Mouse (Mus musculus): Measurements from ENCODE around the gene Igf2bp2. TPM values are rescaled to one million over a fixed set of nuclear protein-coding genes. Genes with fewer than 3 reads are reported as not detected.

Gene Igf2bp2
- polyA plus RNA-seq, 1 experiment from 2014 or later: 34.8 TPM

DNA sequence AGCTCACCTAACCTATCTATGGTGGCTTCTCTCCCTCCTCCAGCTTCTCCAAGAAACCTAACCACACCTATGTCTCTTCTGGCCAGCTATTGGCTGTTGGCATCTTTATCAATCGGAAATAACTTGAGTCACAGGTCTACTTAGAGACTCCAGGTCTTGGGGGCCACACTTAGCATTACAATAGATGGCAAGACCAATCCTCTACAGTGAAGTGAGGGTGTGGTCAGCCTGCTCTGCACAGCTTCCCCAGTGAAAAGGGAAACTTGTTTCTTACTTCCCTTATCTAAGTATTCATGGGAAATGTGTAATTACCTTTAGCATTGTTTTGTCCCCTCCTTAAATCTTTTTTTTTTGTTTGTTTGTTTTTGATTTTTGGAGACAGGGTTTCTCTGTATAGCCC is 147.5 kb downstream of the Igf2bp2 start:
- 83% methylated on average over 1 of the region's 1 CpGs for WGBS
- no peak for DNase-seq (ENCODE audit: low spot score)
- no peak overlapping the region for H3K9ac ChIP-seq (ENCODE audit: low read depth, low read length)

DNA sequence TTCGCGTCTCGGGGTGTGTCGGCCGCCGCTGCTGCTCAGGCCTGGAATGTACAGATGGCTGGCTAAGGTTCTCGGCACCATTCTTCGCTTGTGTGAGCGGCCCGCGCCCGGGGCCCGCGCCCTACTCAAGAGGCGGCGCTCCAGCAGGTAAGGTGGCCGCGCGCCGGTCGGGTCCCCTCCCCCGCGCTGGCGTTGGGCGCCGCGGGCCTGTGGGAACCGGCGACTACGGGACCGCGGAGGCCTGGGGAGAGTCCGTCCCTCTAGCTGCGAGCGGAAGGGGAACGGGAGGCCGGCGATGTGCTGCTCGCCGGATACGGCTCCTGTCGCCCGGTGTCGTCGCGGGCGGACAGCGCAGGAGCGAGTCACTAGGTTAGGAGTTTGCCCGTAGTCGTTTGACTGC is 153.5 kb downstream of the Igf2bp2 start:
- H3K9me3 ChIP-seq (replicated peaks; ENCODE audit: low read length): no peaks in the 10 kb centered on the region
- peak overlapping the region; percentile 85 for H3K27ac ChIP-seq
- H3K27me3 ChIP-seq (ENCODE audit: insufficient read depth, low read length): no peaks in the 10 kb centered on the region
- H3K9ac ChIP-seq (ENCODE audit: low read depth, low read length): peak overlapping the region; percentile 95
- no peaks in the 10 kb centered on the region for H3K36me3 ChIP-seq (ENCODE audit: insufficient read depth, low read length)
- DNase-seq (ENCODE audit: low spot score): peak; percentile 39
- H3K4me1 ChIP-seq (replicated peaks; ENCODE audit: insufficient read depth, low read length): peaks cover 5% of the 10 kb centered on the region; the same call in 1 of the 2 replicates
- ATAC-seq (replicated peaks; ENCODE audit: low FRiP score, low read depth): peak; percentile 67
- TF ChIP-seq CTCF (IDR thresholded peaks at IDR 0.05; ENCODE audit: low read depth): no peak
- 3% methylated on average over 51 of the region's 51 CpGs for WGBS
- H3K4me3 ChIP-seq (replicated peaks; ENCODE audit: low read depth, low read length): peak overlapping the region; percentile 97
- H3K4me2 ChIP-seq (ENCODE audit: low read length): peak overlapping the region; percentile 83

More for the DNA sequence above, 147.5 kb downstream of the Igf2bp2 start:
- H3K4me1 ChIP-seq (replicated peaks; ENCODE audit: insufficient read depth, low read length): 0 out of 2 replicates have a peak, but pooled peaks cover under 1% of the 10 kb centered on the region
- H3K27ac ChIP-seq: no peak overlapping the region
- peaks cover 29% of the 10 kb centered on the region for H3K36me3 ChIP-seq (ENCODE audit: insufficient read depth, low read length)
- H3K27me3 ChIP-seq (ENCODE audit: insufficient read depth, low read length): no peaks in the 10 kb centered on the region
- H3K9me3 ChIP-seq (replicated peaks; ENCODE audit: low read length): no peaks in the 10 kb centered on the region
- no peak overlapping the region for H3K4me3 ChIP-seq (replicated peaks; ENCODE audit: low read depth, low read length)
- no peak for ATAC-seq (replicated peaks; ENCODE audit: low FRiP score, low read depth)
- no peak for TF ChIP-seq CTCF (IDR thresholded peaks at IDR 0.05; ENCODE audit: low read depth)
- H3K4me2 ChIP-seq (ENCODE audit: low read length): no peak overlapping the region

DNA sequence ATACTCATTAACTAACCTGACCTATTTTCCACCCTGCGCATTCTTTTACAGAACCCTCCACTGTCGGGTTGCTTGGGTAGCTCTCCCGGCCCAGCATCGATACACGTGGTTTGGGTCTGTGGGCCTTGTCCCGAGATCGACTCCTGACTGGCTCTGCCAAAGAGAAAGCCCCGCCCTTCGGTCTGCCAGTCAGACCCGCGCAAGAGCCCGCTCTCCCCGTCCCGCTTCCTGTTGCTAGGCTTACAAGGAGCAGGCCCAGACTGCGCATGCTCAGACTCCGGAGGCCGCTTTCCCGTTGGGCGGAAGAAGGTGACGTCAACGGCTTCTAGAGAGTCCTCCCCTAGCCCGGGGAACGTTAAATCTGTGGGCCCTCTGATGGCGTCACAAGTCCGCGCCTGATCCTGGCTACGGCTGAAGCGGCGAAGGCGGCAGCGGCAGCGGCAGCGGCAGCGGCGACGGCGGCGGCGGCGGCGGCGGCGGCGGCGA is 154.0 kb downstream of the Igf2bp2 start, which contains the start of gene Senp2:
Senp2 (plus strand) TSS at position 386 of the 486 bp plus-strand sequence.
- WGBS: under 1% methylated on average over 45 of the region's 45 CpGs
- H3K9ac ChIP-seq (ENCODE audit: low read depth, low read length): peak within 1 kb of the TSS; percentile 95
- peak within 1 kb of the TSS; percentile 97 for H3K4me3 ChIP-seq (replicated peaks; ENCODE audit: low read depth, low read length)

More for the DNA sequence above, 154.0 kb downstream of the Igf2bp2 start, which contains the start of gene Senp2:
- Histone ChIP-seq H3K27me3 (ENCODE audit: insufficient read depth, low read length) (no peaks in the 10 kb centered on the region), H3K27ac (peak within 1 kb of the TSS; percentile 85), H3K9me3 (replicated peaks; ENCODE audit: low read length) (no peaks in the 10 kb centered on the region), H3K4me1 (replicated peaks; ENCODE audit: insufficient read depth, low read length) (peaks cover 5% of the 10 kb centered on the region; the same call in 1 of the 2 replicates), H3K36me3 (ENCODE audit: insufficient read depth, low read length) (no peaks in the 10 kb centered on the region), H3K4me2 (ENCODE audit: low read length) (peak within 1 kb of the TSS; percentile 83)
- DNase-seq (ENCODE audit: low spot score) (peak; percentile 100), ATAC-seq (replicated peaks; ENCODE audit: low FRiP score, low read depth) (peak; percentile 99)
- no peak for TF ChIP-seq CTCF (IDR thresholded peaks at IDR 0.05; ENCODE audit: low read depth)

Other genes starting within 250 kb of the Igf2bp2 start
- gene Tmem41a, start 215.7 kb downstream of the Igf2bp2 start, polyA plus RNA-seq (2015; fragmentation: Nextera tagmentation; extraction: Ambion mirVana): 21.7 and 23.8 TPM in 2 replicates
- 0.99 and 1.0 TPM in 2 replicates for gene Liph, start 167.6 kb downstream of the Igf2bp2 start, polyA plus RNA-seq (2015; fragmentation: Nextera tagmentation; extraction: Ambion mirVana)
- 22.7 and 25.0 TPM in 2 replicates for gene Senp2, start 153.8 kb downstream of the Igf2bp2 start, polyA plus RNA-seq (2015; fragmentation: Nextera tagmentation; extraction: Ambion mirVana)
- 242 and 280 TPM in 2 replicates for gene Tra2b, start 102.7 kb upstream of the Igf2bp2 start, polyA plus RNA-seq (2015; fragmentation: Nextera tagmentation; extraction: Ambion mirVana)

Measured in kidney, postnatal 0 days (tissue).